Mouse (Mus musculus) forebrain, embryonic 16.5 days (tissue): ENCODE data around the gene Ahdc1. TPM values are rescaled to one million over a fixed set of nuclear protein-coding genes. Genes with fewer than 3 reads are reported as not detected.
A peak's percentile ranks its signal among the peaks of the same experiment; 100 is the strongest.
"Not testable (repeated sequence)": the region's sequence is repeated elsewhere in the genome, so short reads cannot be mapped to it uniquely, and the experiment has no call there.

ENCODE experiments used
- ATAC-seq: fragments of 200-750 bp; cut with Nextera tagmentation; 2 replicates; pipeline ENCODE4 v1.8.0; 2017; ENCODE audit warnings: mild to moderate bottlenecking, moderate library complexity
- H3K27ac ChIP-seq: fragments of 300-500 bp; sonication (generic); 2 replicates; pipeline ENCODE4 v1.5.1; 2014; ENCODE audit warnings: low read length, control low read depth
- H3K27me3 ChIP-seq: fragments of 300-500 bp; sonication (generic); replicated peaks from 2 replicates; pipeline ENCODE4 v1.6.1; 2014; ENCODE audit warnings: low read length; ENCODE audit not compliant: control insufficient read depth, insufficient read depth
- H3K36me3 ChIP-seq: fragments of 300-500 bp; sonication (generic); 2 replicates; pipeline ENCODE4 v1.6.1; 2014; ENCODE audit not compliant: control insufficient read depth, insufficient read depth
- H3K4me1 ChIP-seq: fragments of 300-500 bp; sonication (generic); replicated peaks from 2 replicates; pipeline ENCODE4 v1.6.1; 2014; ENCODE audit warnings: low read length; ENCODE audit not compliant: control insufficient read depth, insufficient read depth
- H3K4me2 ChIP-seq: fragments of 300-500 bp; sonication (generic); 2 replicates; pipeline ENCODE4 v1.6.1; 2014; ENCODE audit warnings: mild to moderate bottlenecking, low read length, control low read depth
- H3K4me3 ChIP-seq: fragments of 300-500 bp; sonication (generic); replicated peaks from 2 replicates; pipeline ENCODE4 v1.5.1; 2014; ENCODE audit warnings: mild to moderate bottlenecking, low read length, control low read depth
- H3K9ac ChIP-seq: fragments of 300-500 bp; sonication (generic); replicated peaks from 2 replicates; pipeline ENCODE4 v1.6.1; 2014; ENCODE audit warnings: low read depth, low read length, control low read depth
- H3K9me3 ChIP-seq: fragments of 300-500 bp; sonication (generic); 2 replicates; pipeline ENCODE4 v1.6.1; 2016; ENCODE audit warnings: low read length; ENCODE audit not compliant: control insufficient read depth
- WGBS: fragments of 180-500 bp; shearing (Covaris S2); extraction: QIAGEN DNeasy Blood & Tissue Kit; methylation state at CpG from one replicate; pipeline ENCODE4 v1.1.7; 2014; 5-methylcytosine and 5-hydroxymethylcytosine counted together
- polyA plus RNA-seq: library from polyadenylated mRNA; unstranded; fragments of >200 nt; fragmentation: Nextera tagmentation; extraction: Ambion mirVana; gene quantifications from 2 replicates; pipeline ENCODE4 v1.2.1, GENCODE M21; 2015

The Ahdc1 gene
- polyA plus RNA-seq, 1 experiment from 2014 or later, result 13.0 TPM

- 63% methylated on average over 6 of the region's 6 CpGs for WGBS
- H3K4me2 ChIP-seq, H3K4me3 ChIP-seq, H3K36me3 ChIP-seq, ATAC-seq, H3K27ac ChIP-seq, H3K9ac ChIP-seq, H3K9me3 ChIP-seq: not testable (repeated sequence)
- H3K4me1 ChIP-seq, result peaks cover 18% of the 10 kb centered on the region
- H3K27me3 ChIP-seq, result peaks cover 13% of the 10 kb centered on the region
Observed at GRCm38 (mm10) chr4:133005885-133006451, 5.1 kb upstream of the Ahdc1 start.

GRCm38 (mm10) chr4:133007513-133008380, 3.3 kb upstream of the Ahdc1 start:
- Histone ChIP-seq H3K27ac (no peak overlapping the region), H3K4me1 (peaks cover 18% of the 10 kb centered on the region), H3K4me2 (no peak overlapping the region), H3K4me3 (no peak overlapping the region), H3K9ac (no peak overlapping the region), H3K36me3 (no peaks in the 10 kb centered on the region), H3K9me3 (no peaks in the 10 kb centered on the region), H3K27me3 (peaks cover 13% of the 10 kb centered on the region)
- WGBS, result 51% methylated on average over 15 of the region's 15 CpGs
- no peak for ATAC-seq

- Histone ChIP-seq H3K9me3 (no peaks in the 10 kb centered on the region), H3K36me3 (no peaks in the 10 kb centered on the region), H3K4me2 (no peak overlapping the region), H3K27ac (no peak overlapping the region), H3K4me3 (no peak overlapping the region), H3K4me1 (peaks cover 19% of the 10 kb centered on the region), H3K9ac (no peak overlapping the region), H3K27me3 (peaks cover 13% of the 10 kb centered on the region)
- WGBS, result 2% methylated on average over 4 of the region's 4 CpGs
- ATAC-seq, result no peak
Observed at GRCm38 (mm10) chr4:133009131-133009530, 1.9 kb upstream of the Ahdc1 start.

- Histone ChIP-seq H3K9me3 (no peaks in the 10 kb centered on the region), H3K27ac (no peak overlapping the region), H3K4me1 (peaks cover 25% of the 10 kb centered on the region), H3K27me3 (peaks cover 13% of the 10 kb centered on the region), H3K4me2 (no peak overlapping the region), H3K4me3 (no peak overlapping the region), H3K36me3 (no peaks in the 10 kb centered on the region), H3K9ac (no peak overlapping the region)
- no peak for ATAC-seq
- 66% methylated on average over 5 of the region's 5 CpGs for WGBS
Observed at GRCm38 (mm10) chr4:133009676-133010075, 1.4 kb upstream of the Ahdc1 start.

- H3K4me1 ChIP-seq, result peaks cover 34% of the 10 kb centered on the region
- WGBS, result under 1% methylated on average over 17 of the region's 17 CpGs
- no peak overlapping the region for H3K27ac ChIP-seq
- no peak overlapping the region for H3K9ac ChIP-seq
- H3K4me2 ChIP-seq, result peak overlapping the region; percentile 76
- peak overlapping the region; percentile 93 for H3K4me3 ChIP-seq
- no peak for ATAC-seq
- peaks cover 13% of the 10 kb centered on the region for H3K27me3 ChIP-seq
- no peaks in the 10 kb centered on the region for H3K36me3 ChIP-seq
- H3K9me3 ChIP-seq, result no peaks in the 10 kb centered on the region
Observed at GRCm38 (mm10) chr4:133010611-133011010, 449 bp upstream of the Ahdc1 start.

- Histone ChIP-seq H3K27ac (peak overlapping the region; percentile 98), H3K36me3 (no peaks in the 10 kb centered on the region), H3K9me3 (no peaks in the 10 kb centered on the region), H3K27me3 (peaks cover 13% of the 10 kb centered on the region), H3K4me2 (peak overlapping the region; percentile 76), H3K4me3 (peak overlapping the region; percentile 93), H3K9ac (peak overlapping the region; percentile 99), H3K4me1 (peaks cover 49% of the 10 kb centered on the region)
- WGBS, result under 1% methylated on average over 66 of the region's 84 CpGs
- peak; percentile 3 for ATAC-seq
Observed at GRCm38 (mm10) chr4:133011821-133012775, 1.0 kb downstream of the Ahdc1 start.

- H3K9me3 ChIP-seq, result no peaks in the 10 kb centered on the region
- H3K9ac ChIP-seq, result peak overlapping the region; percentile 99
- H3K4me3 ChIP-seq, result peak overlapping the region; percentile 93
- H3K36me3 ChIP-seq, result no peaks in the 10 kb centered on the region
- H3K4me1 ChIP-seq, result peaks cover 56% of the 10 kb centered on the region
- peaks cover 10% of the 10 kb centered on the region for H3K27me3 ChIP-seq
- peak overlapping the region; percentile 98 for H3K27ac ChIP-seq
- WGBS, result 0% methylated on average over 14 of the region's 17 CpGs
- no peak for ATAC-seq
- peak overlapping the region; percentile 76 for H3K4me2 ChIP-seq
Observed at GRCm38 (mm10) chr4:133012776-133013265, 1.8 kb downstream of the Ahdc1 start.

- Histone ChIP-seq H3K9ac (peak overlapping the region; percentile 99), H3K4me1 (peaks cover 59% of the 10 kb centered on the region), H3K9me3 (no peaks in the 10 kb centered on the region), H3K27ac (peak overlapping the region; percentile 98), H3K4me3 (peak overlapping the region; percentile 93), H3K27me3 (peaks cover 10% of the 10 kb centered on the region), H3K36me3 (no peaks in the 10 kb centered on the region), H3K4me2 (peak overlapping the region; percentile 76)
- WGBS, result 4% methylated on average over 16 of the region's 18 CpGs
- peak; percentile 15 for ATAC-seq
Observed at GRCm38 (mm10) chr4:133013266-133013891, 2.3 kb downstream of the Ahdc1 start.
